Mouse (Mus musculus): Measurements from ENCODE around the gene Gm13285. TPM values are rescaled to one million over a fixed set of nuclear protein-coding genes. Genes with fewer than 3 reads are reported as not detected.
"Not testable (repeated sequence)": the region's sequence is repeated elsewhere in the genome, so short reads cannot be mapped to it uniquely, and the experiment has no call there.

Gm13285 gene
- polyA plus RNA-seq, 2 experiments, result 0.65 TPM; not detected in 1

- H3K4me3 ChIP-seq (replicated peaks; ENCODE audit: low read length), result peak within 1 kb of the TSS; percentile 17; the same call in 1 of the 2 replicates
- peak within 1 kb of the TSS; percentile 29 for H3K4me2 ChIP-seq (replicated peaks; ENCODE audit: low read depth, low read length, severe bottlenecking)
- not testable (repeated sequence) for H3K4me1 ChIP-seq (ENCODE audit: control insufficient read depth, insufficient read depth, low read length); H3K27me3 ChIP-seq (ENCODE audit: control insufficient read depth, insufficient read depth, low read length); ATAC-seq (ENCODE audit: low FRiP score, low read depth); H3K9ac ChIP-seq (ENCODE audit: low read depth, low read length, severe bottlenecking); H3K36me3 ChIP-seq (ENCODE audit: control insufficient read depth, insufficient read depth, low read length); H3K27ac ChIP-seq (replicated peaks; ENCODE audit: low read depth, low read length); H3K9me3 ChIP-seq (ENCODE audit: control insufficient read depth, low read length); DNase-seq (ENCODE audit: low spot score)
- 26% methylated on average over 3 of the region's 7 CpGs for WGBS
Measured at GRCm38 (mm10) chr4:88781831-88782230, 17.6 kb upstream of the Gm13285 start, which contains the start of gene Ifnz. Ifnz (plus strand) TSS chr4:88782131.

GRCm38 (mm10) chr4:88782335-88782734 is 17.1 kb upstream of the Gm13285 start:
- not testable (repeated sequence) for ATAC-seq (ENCODE audit: low FRiP score, low read depth); H3K36me3 ChIP-seq (ENCODE audit: control insufficient read depth, insufficient read depth, low read length); H3K4me1 ChIP-seq (ENCODE audit: control insufficient read depth, insufficient read depth, low read length); H3K9me3 ChIP-seq (ENCODE audit: control insufficient read depth, low read length); H3K27ac ChIP-seq (replicated peaks; ENCODE audit: low read depth, low read length); DNase-seq (ENCODE audit: low spot score); H3K9ac ChIP-seq (ENCODE audit: low read depth, low read length, severe bottlenecking); H3K27me3 ChIP-seq (ENCODE audit: control insufficient read depth, insufficient read depth, low read length)
- Histone ChIP-seq H3K4me3 (replicated peaks; ENCODE audit: low read length) (peak overlapping the region; percentile 17; the same call in 1 of the 2 replicates), H3K4me2 (replicated peaks; ENCODE audit: low read depth, low read length, severe bottlenecking) (peak overlapping the region; percentile 29)
- WGBS, result 0% methylated on average over 10 of the region's 31 CpGs

- no CpG with 5 or more reads among the region's 27 CpGs for WGBS
- H3K27me3 ChIP-seq (ENCODE audit: control insufficient read depth, insufficient read depth, low read length); H3K9me3 ChIP-seq (ENCODE audit: control insufficient read depth, low read length); H3K27ac ChIP-seq (replicated peaks; ENCODE audit: low read depth, low read length); H3K4me2 ChIP-seq (replicated peaks; ENCODE audit: low read depth, low read length, severe bottlenecking); H3K9ac ChIP-seq (ENCODE audit: low read depth, low read length, severe bottlenecking); ATAC-seq (ENCODE audit: low FRiP score, low read depth); H3K4me1 ChIP-seq (ENCODE audit: control insufficient read depth, insufficient read depth, low read length); DNase-seq (ENCODE audit: low spot score); H3K36me3 ChIP-seq (ENCODE audit: control insufficient read depth, insufficient read depth, low read length); H3K4me3 ChIP-seq (replicated peaks; ENCODE audit: low read length): not testable (repeated sequence)
Measured at GRCm38 (mm10) chr4:88785409-88785808, 14.1 kb upstream of the Gm13285 start, which contains the start of gene Gm13276. Gm13276 (plus strand) TSS chr4:88785709.

- H3K36me3 ChIP-seq (ENCODE audit: control insufficient read depth, insufficient read depth, low read length); H3K9ac ChIP-seq (ENCODE audit: low read depth, low read length, severe bottlenecking); H3K4me1 ChIP-seq (ENCODE audit: control insufficient read depth, insufficient read depth, low read length); H3K27me3 ChIP-seq (ENCODE audit: control insufficient read depth, insufficient read depth, low read length); H3K4me2 ChIP-seq (replicated peaks; ENCODE audit: low read depth, low read length, severe bottlenecking); DNase-seq (ENCODE audit: low spot score); H3K27ac ChIP-seq (replicated peaks; ENCODE audit: low read depth, low read length); H3K9me3 ChIP-seq (ENCODE audit: control insufficient read depth, low read length); ATAC-seq (ENCODE audit: low FRiP score, low read depth); H3K4me3 ChIP-seq (replicated peaks; ENCODE audit: low read length): not testable (repeated sequence)
- WGBS, result no CpG with 5 or more reads among the region's 28 CpGs
Measured at GRCm38 (mm10) chr4:88788402-88788801, 11.1 kb upstream of the Gm13285 start, which contains the start of gene Gm13277. Gm13277 (plus strand) TSS chr4:88788632.

- no CpG with 5 or more reads among the region's 28 CpGs for WGBS
- not testable (repeated sequence) for H3K27ac ChIP-seq (replicated peaks; ENCODE audit: low read depth, low read length); DNase-seq (ENCODE audit: low spot score); H3K4me2 ChIP-seq (replicated peaks; ENCODE audit: low read depth, low read length, severe bottlenecking); H3K4me1 ChIP-seq (ENCODE audit: control insufficient read depth, insufficient read depth, low read length); ATAC-seq (ENCODE audit: low FRiP score, low read depth); H3K36me3 ChIP-seq (ENCODE audit: control insufficient read depth, insufficient read depth, low read length); H3K9ac ChIP-seq (ENCODE audit: low read depth, low read length, severe bottlenecking); H3K4me3 ChIP-seq (replicated peaks; ENCODE audit: low read length); H3K27me3 ChIP-seq (ENCODE audit: control insufficient read depth, insufficient read depth, low read length); H3K9me3 ChIP-seq (ENCODE audit: control insufficient read depth, low read length)
Measured at GRCm38 (mm10) chr4:88791250-88791649, 8.2 kb upstream of the Gm13285 start, which contains the start of gene Gm13278. Gm13278 (plus strand) TSS chr4:88791550.

GRCm38 (mm10) chr4:88793936-88794675 is 5.4 kb upstream of the Gm13285 start, which contains the start of gene Gm13275:
Gm13275 (plus strand) TSS chr4:88794487.
- not testable (repeated sequence) for ATAC-seq (ENCODE audit: low FRiP score, low read depth); H3K4me1 ChIP-seq (ENCODE audit: control insufficient read depth, insufficient read depth, low read length); H3K4me2 ChIP-seq (replicated peaks; ENCODE audit: low read depth, low read length, severe bottlenecking); DNase-seq (ENCODE audit: low spot score); H3K9me3 ChIP-seq (ENCODE audit: control insufficient read depth, low read length); H3K36me3 ChIP-seq (ENCODE audit: control insufficient read depth, insufficient read depth, low read length); H3K27me3 ChIP-seq (ENCODE audit: control insufficient read depth, insufficient read depth, low read length); H3K27ac ChIP-seq (replicated peaks; ENCODE audit: low read depth, low read length); H3K4me3 ChIP-seq (replicated peaks; ENCODE audit: low read length); H3K9ac ChIP-seq (ENCODE audit: low read depth, low read length, severe bottlenecking)
- 0% methylated on average over 5 of the region's 52 CpGs for WGBS

- not testable (repeated sequence) for H3K27ac ChIP-seq (replicated peaks; ENCODE audit: low read depth, low read length); H3K4me2 ChIP-seq (replicated peaks; ENCODE audit: low read depth, low read length, severe bottlenecking); ATAC-seq (ENCODE audit: low FRiP score, low read depth); DNase-seq (ENCODE audit: low spot score); H3K4me1 ChIP-seq (ENCODE audit: control insufficient read depth, insufficient read depth, low read length); H3K9me3 ChIP-seq (ENCODE audit: control insufficient read depth, low read length); H3K27me3 ChIP-seq (ENCODE audit: control insufficient read depth, insufficient read depth, low read length); H3K4me3 ChIP-seq (replicated peaks; ENCODE audit: low read length); H3K36me3 ChIP-seq (ENCODE audit: control insufficient read depth, insufficient read depth, low read length); H3K9ac ChIP-seq (ENCODE audit: low read depth, low read length, severe bottlenecking)
- no CpG with 5 or more reads among the region's 28 CpGs for WGBS
Measured at GRCm38 (mm10) chr4:88797097-88797496, 2.4 kb upstream of the Gm13285 start, which contains the start of gene Gm13279. Gm13279 (plus strand) TSS chr4:88797397.

GRCm38 (mm10) chr4:88802954-88803353 is 3.5 kb downstream of the Gm13285 start, which contains the start of gene Gm13287:
Gm13287 (plus strand) TSS chr4:88803254.
- DNase-seq (ENCODE audit: low spot score); H3K36me3 ChIP-seq (ENCODE audit: control insufficient read depth, insufficient read depth, low read length); ATAC-seq (ENCODE audit: low FRiP score, low read depth); H3K4me1 ChIP-seq (ENCODE audit: control insufficient read depth, insufficient read depth, low read length); H3K4me2 ChIP-seq (replicated peaks; ENCODE audit: low read depth, low read length, severe bottlenecking); H3K27me3 ChIP-seq (ENCODE audit: control insufficient read depth, insufficient read depth, low read length); H3K9me3 ChIP-seq (ENCODE audit: control insufficient read depth, low read length); H3K9ac ChIP-seq (ENCODE audit: low read depth, low read length, severe bottlenecking); H3K4me3 ChIP-seq (replicated peaks; ENCODE audit: low read length); H3K27ac ChIP-seq (replicated peaks; ENCODE audit: low read depth, low read length): not testable (repeated sequence)
- WGBS, result no CpG with 5 or more reads among the region's 29 CpGs

Measured in limb, embryonic 14.5 days (tissue).